Mouse (Mus musculus) fat pad, adult 2 months (tissue): ENCODE measurements around the gene Rbx1.
"Not testable (repeated sequence)": the region's sequence is repeated elsewhere in the genome, so short reads cannot be mapped to it uniquely, and the experiment has no call there.

Experiments used
- DNase-seq: peaks from one replicate; pipeline ENCODE4 v3.0.0-alpha.2; 2011; ENCODE audit warnings: low read depth, low spot score; ENCODE audit errors: extremely low read depth

The Rbx1 gene

DNA sequence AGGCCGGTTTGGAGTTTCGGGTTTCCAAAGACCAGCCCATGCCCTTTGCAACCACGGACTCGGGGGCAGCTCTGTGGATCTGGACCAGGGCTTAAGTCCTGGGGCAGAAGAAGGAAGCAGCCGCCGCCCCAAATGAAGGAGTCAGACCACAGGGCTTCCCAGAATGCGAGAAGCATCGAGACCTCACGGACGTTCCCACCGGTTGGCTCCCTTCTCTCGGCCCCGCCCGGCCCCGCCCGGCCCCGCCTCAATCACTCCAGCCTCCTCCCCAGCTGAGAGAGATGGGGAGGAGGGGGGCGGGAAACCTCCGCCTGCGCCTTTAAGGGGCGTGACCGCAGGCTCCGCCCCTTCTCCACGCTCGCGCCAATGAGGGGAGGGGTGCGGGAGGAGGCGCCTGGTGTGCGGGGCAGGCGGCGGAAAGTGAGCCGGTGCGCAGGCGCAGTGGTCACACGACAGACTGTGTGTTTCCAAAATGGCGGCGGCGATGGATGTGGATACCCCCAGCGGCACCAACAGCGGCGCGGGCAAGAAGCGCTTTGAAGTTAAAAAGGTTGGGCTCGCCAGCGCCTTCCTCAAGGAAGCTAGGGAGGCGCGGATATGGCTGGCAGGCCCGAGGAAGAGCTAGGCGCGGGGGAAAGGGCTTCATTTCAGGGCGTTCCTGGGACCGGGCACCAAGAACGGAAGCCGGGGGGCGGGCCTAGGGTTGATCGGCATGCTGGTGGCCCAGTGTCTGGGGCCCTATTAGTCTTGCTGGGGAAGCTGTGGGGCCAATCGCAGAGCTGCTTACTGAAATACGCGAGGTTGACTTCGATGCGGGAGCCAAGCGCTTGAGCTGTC, at the start of gene Rbx1:
Rbx1 (plus strand) TSS at position 396 of the 837 bp plus-strand sequence.
- no peak for DNase-seq

DNA sequence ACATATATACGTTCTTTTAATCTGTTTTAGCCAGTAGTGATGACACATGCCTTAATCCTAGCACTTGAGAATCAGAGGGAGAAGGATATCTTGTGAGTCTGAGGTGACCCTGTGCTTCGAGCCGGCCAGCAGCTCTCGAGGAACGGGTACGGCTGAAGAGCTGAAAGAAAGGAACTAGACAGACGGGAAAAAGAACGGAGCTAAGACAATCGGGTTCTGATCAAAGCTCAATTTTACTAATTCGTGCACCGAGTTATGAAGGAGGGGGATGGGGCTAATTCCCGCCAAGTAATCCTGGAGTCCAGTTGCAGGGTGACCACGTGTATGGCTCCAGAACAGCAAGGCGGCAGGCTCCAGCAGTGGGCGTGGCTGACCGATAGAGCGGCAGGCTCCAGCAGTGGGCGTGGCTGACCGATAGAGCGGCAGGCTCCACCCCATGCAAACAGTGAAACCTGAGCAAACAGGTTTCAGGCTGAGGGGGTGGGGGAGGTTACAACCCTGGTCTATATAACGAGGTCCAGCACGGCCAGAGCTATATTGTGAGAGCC, 49.3 kb upstream of the Rbx1 start:
- not testable (repeated sequence) for DNase-seq

GRCm38 (mm10) chr15:81418065-81418464, 48.0 kb upstream of the Rbx1 start:
- DNase-seq = no peak

DNA sequence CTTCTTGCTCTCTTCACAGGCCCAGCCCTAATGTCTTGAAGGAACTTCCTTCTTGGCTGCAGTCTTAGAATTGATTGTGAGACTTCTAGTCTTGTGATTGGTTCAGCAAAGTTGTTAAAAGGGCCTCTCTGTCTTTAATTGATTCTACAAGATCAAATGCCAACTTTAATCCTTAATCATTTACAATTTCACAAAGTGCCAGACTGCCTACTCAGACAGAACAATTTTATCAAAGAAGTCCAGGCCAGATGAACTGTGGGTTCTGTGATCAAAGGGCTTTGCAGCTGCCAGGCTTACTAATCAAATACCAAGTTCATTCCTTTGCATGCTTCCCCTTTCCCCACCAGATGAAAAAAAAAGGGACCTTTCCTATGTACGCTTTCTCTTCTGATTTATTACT, 44.6 kb upstream of the Rbx1 start:
- no peak for DNase-seq

GRCm38 (mm10) chr15:81422156-81422681, 43.9 kb upstream of the Rbx1 start:
- no peak for DNase-seq

DNA sequence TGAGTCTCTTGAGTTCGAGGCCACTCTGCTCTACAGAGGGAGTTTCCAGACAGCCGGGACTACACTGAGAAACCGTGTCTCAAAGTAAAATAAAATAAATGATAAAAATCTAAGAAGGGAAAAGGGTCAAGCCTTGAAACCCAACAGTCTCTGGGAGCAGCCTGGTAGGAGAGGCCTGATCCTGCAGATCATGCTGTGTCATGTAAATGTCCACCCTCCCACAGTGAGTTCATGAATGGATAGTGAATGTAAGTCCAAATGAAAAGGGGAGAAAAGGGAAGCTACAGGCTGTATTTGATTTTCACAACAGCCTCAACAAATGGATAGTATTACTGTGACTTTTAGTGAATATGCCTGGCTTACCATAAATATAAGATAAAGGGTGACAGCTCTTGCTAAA, 40.8 kb upstream of the Rbx1 start:
- no peak for DNase-seq

DNA sequence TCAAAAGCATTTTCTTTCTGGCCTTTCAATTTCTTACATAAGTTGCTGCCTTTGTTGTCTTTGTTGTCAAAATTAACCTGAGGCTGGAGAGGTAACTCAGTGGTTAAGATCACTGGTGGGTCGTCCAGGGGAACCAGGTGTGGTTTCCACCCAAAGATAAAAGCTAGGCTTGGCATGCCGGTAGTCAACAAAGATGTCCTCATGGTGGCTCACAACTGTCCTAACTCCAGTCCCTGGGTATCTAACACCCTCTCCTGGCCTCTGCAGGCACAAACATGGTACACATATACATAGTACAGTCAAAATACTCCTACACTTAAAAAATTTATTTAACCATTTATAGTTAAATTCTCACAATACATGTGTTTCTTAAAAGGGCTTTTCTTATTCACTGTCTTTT, 38.1 kb upstream of the Rbx1 start:
- no peak for DNase-seq

DNA sequence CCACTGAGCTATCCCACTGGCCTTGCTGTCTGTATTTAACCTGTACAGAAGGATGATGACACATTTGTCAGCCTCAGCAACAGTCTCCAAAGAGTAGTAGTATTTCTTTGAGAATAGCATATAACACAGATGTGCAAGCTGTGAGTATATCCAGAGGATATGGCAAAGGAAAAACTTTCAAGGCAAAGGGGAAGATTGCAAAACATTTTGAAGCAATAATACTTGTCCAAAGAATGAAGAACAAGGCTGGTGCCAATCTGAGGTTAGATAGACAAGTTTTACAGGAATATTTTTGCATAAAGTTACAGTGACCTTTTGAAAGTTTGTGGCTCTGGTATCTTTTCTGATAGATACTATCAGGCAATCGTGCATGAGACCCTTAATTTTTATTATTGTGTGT, 34.9 kb upstream of the Rbx1 start:
- no peak for DNase-seq

DNA sequence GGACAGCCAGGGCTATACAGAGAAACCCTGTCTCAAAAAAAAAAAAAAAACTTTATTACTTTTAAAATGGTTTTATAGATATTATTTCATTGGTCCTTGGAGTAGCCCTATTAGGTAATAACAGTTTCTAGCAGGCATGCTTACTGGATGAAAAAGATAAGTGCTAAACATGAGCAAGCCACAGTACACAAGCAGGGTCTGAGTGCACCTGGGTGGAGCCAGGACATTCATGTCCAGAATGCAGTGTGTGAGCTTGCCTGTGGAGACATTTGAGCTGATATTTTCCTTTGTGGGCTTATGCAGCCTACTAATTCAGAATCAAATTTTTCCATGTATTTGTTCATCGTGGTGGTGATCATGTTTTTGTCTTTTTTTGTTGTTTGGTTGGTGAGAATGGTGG, 27.8 kb upstream of the Rbx1 start:
- no peak for DNase-seq

DNA sequence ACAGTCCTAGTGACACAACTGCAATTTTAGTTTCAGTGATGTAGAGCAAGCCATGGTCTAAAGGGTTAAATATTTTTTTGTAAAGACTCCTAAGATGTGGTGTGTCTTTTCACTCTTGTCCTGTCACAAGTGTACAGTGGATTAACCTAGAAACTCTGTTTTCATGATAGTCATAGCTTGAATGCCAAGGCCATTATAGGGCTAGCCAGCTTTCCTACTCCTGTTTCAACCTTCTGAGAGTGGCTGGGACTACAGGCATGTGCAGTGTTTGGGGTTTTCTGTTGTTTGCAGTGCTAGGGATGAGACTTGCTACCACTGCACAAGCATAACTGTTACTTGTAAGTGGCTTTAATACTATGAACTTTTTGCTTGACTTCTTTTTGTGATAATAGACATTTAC, 26.9 kb upstream of the Rbx1 start:
- DNase-seq = no peak

GRCm38 (mm10) chr15:81448463-81448862, 17.6 kb upstream of the Rbx1 start:
- no peak for DNase-seq

DNA sequence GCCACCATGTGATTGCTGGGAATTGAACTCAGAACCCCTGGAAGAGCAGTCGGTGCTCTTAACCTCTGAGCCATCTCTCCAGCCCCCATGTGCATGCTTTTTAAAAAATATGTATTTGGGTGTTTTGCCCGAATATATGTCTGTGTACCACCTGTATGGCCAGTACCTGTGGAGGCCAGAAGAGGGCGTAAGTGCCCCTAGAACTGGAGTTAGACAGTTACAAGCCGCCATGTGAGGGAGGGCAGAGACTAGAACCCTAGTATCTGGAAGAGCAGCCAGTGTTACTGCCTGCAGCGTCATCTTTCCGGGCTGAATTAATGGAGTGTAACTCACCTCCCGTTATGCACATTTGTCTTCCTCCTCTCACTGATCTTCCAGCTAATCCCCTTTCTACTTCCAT, 4.6 kb upstream of the Rbx1 start:
- DNase-seq = no peak

DNA sequence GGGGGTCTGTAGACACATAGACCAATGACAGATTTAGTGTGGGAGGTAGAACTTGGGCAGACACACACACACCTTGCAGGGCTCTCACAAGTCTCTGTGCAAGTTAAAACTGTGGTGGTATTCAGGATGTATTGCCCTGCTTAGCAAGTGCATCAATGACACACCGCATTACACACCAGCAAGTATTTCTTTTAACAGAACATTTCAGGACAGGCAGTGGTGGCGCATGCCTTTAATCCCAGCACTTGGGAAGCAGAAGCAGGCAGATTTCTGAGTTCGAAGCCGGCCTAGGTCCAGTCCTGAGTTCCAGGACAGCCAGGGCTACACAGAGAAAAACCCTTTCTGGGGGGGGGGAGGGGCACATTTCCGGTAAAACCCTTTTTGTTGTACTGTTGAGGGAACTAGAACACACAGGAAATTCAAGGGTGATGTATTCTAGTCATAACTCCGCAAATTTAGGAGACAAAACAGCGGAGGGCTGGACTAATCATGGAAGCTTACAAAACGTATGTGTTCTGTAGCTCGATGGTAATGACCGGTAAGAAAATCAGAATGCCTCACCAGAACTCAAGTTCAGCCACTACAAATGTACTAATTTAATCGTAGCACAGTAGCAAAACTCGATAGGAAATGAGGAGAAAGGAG, 958 bp upstream of the Rbx1 start:
- no peak for DNase-seq

DNA sequence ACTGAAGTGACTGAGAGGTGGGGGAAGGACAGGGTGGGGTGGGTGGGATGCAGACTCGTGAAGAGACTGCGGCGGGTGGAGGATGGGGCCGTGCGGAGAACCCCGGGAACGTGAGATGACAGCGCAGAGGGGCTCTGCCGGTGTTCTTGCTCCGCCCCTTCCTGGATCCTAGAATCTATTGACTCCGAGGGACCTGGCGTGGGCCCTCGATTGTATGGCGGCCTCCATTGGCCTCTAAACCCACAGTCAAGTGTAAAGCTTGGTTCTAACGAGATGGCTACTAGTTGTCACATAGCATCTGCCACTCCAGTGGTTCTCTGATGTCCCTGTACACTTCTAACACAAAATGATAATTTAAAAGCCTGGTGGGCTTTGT, 630 bp downstream of the Rbx1 start:
- no peak for DNase-seq

DNA sequence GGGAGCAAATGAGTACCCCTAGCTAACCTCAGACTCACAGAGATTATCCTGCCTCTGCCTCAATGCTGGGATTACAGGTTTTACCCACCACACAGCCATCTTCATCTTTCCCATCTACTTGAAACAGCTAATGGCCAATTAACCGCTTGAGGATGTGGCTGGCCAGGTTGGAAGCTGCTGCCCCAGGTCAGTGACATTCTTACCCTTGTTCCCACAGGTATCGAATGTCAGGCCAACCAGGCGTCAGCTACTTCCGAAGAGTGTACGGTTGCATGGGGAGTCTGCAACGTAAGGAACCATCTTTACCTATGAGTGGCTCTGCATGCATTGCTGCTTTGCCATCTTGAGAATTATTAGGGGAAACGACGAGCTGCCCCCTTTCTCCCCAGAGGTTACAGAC, 4.6 kb downstream of the Rbx1 start:
- no peak for DNase-seq

DNA sequence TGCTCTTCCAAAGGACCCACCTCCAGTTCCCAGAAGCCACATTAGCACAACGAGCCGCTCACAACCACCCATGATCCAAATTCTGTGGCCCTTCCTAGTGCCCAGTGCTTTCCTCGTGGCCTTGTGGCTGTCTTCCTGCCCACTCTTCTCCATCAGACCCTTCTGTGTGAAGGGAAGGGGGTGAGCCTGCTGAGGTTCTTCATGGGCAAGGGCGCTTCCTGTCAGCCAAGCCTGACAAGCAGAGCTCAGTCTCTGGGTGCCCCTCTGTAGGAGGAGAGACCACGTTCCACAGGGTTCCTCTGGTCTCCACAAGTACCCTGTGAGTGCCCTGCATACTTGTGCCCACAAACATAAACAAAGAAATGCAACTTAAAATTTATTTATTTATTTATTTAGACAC, 6.2 kb downstream of the Rbx1 start:
- DNase-seq = no peak

DNA sequence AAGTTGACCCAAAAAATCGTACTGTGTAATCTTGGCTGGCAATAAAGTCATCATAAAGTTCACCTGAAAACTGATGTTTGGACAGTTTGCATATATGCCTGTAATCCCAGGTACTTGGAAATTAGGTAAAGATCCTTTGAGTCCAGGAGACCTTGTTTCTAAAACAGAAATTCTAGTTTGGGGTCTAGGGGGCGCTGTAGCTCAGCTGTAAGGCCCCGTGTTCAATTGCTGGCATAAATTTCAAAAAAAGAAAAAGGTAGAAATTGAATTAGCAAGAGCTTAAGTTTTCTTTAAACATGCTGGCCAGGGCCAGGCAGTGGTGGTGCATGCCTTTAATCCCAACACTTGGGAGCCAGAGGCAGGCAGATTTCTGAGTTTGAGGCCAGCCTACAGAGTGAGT, 9.6 kb downstream of the Rbx1 start:
- no peak for DNase-seq

DNA sequence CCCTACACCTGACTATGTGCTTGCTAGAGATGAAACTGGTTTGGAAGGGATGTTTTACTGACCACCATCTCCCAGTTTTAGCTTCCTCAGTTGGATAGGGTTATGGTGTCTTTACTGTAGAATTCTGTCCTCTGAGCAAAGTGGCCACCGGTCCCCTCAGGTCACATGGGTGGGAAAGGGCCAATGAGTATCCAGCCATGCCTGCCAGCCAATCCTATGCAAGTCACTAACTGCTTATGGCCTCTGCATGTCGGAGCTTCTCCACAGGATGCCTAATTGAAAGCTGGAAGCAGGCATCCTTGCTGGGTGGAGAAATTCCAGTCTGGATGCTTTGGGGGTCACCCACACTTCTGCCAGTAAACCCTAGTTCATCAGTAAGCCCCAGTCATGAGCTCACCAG, 10.5 kb downstream of the Rbx1 start:
- DNase-seq = no peak

DNA sequence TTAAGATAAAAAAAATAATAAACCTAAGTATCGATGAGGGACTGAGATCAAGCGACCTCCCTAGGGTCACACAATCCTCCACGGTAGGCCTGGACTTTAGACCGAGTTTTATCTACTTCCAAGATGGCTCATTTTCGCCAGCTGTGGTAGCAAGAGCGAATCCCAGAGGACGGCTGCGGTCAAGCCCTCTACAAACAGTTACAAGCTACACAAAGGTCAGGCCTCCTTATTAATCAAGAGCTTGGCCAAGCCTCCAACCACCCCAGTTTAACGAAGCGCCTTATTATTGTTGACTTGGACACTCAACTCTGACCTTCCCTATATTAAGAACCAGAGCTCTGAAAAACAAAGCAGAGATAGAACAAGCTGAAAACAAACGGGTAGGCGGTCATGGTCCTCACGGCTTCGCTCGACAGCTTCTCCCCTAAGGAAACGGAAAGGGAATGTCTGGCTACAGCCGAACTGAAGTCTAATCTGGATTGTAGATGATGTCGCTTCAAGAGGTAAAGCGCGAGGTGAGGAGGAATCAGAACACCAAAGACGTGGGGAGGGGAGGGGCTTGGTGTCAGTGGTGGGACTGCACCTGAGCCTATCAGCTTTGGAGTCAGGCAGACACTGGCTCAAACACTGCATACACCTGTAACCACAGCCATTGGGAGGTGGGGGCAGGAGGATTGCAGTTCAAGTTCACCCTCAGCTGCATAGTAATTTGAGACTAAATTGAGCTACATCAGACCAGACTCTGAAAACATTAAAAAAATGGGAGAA, 13.5 kb downstream of the Rbx1 start:
- DNase-seq = no peak

DNA sequence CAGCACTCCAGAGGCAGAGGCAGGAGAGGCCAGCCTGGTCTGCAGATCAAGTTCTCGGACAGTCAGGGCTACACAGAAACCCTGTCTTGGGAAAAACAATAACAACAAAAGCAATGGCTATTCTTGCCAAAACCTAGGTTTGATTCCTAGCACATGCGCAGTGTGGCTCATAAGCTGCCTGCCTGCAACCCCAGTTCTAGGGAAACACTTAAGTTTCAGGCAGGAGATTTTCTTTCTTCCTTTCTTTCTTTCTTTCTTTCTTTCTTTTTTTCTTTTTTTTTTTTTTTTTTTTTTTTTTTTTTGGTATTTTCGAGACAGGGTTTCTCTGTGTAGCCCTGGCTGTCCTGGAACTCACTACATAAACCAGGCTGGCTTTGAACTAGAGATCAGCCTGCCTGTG, 14.2 kb downstream of the Rbx1 start:
- DNase-seq = not testable (repeated sequence)

DNA sequence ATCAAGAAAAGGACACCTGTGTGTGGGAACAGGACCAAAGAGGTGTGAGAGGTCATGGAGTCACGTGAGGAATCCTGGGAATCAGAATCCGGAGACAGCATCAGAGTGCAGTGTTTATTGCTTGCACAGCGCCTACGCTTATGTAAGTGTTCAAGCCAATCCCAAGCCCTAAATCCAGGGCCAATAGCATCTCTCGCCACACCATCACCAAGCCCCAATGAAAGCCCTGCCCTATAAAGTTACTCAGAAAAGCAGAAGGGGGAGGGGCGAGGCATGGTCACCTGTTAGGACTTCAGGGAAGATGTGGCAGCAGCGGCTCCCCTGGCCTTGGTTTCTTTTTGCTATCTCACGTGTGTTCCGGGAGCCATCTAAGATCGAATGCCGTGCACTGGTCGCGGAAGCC, 14.9 kb downstream of the Rbx1 start:
- DNase-seq = no peak
